Mouse (Mus musculus) lung, embryonic 15.5 days (tissue): ENCODE results near the gene Zfp787. TPM values are rescaled to one million over a fixed set of nuclear protein-coding genes. Genes with fewer than 3 reads are reported as not detected.
"Not testable (repeated sequence)": the region's sequence is repeated elsewhere in the genome, so short reads cannot be mapped to it uniquely, and the experiment has no call there.

Source experiments
- ATAC-seq: fragments of 200-750 bp; cut with Nextera tagmentation; 2 replicates; pipeline ENCODE4 v1.8.0; 2017; ENCODE audit warnings: moderate number of reproducible peaks, borderline replicate concordance; ENCODE audit not compliant: low FRiP score, low TSS enrichment; ENCODE audit errors: extremely low read depth
- H3K27ac ChIP-seq: fragments of 300-500 bp; sonication (generic); 2 replicates; pipeline ENCODE4 v1.5.1; 2015; ENCODE audit warnings: moderate library complexity, mild to moderate bottlenecking, inconsistent platforms
- H3K27me3 ChIP-seq: fragments of 300-500 bp; sonication (generic); 2 replicates; pipeline ENCODE4 v1.6.1; 2015; ENCODE audit warnings: inconsistent platforms
- H3K36me3 ChIP-seq: fragments of 300-500 bp; sonication (generic); 2 replicates; pipeline ENCODE4 v1.6.1; 2015; ENCODE audit warnings: inconsistent platforms
- H3K4me1 ChIP-seq: fragments of 300-500 bp; sonication (generic); 2 replicates; pipeline ENCODE4 v1.6.1; 2015; ENCODE audit warnings: inconsistent platforms
- H3K4me2 ChIP-seq: fragments of 300-500 bp; sonication (generic); 2 replicates; pipeline ENCODE4 v1.6.1; 2015; ENCODE audit warnings: inconsistent platforms, mild to moderate bottlenecking, moderate library complexity
- H3K4me3 ChIP-seq: fragments of 300-500 bp; sonication (generic); 2 replicates; pipeline ENCODE4 v1.5.1; 2015; ENCODE audit warnings: mild to moderate bottlenecking, inconsistent platforms
- H3K9ac ChIP-seq: fragments of 300-500 bp; sonication (generic); 2 replicates; pipeline ENCODE4 v1.6.1; 2015; ENCODE audit warnings: inconsistent platforms
- H3K9me3 ChIP-seq: fragments of 300-500 bp; sonication (generic); 2 replicates; pipeline ENCODE4 v1.6.1; 2016; ENCODE audit warnings: inconsistent platforms
- WGBS: fragments of 180-500 bp; shearing (Covaris S2); methylation state at CpG from one replicate; pipeline ENCODE4 v1.1.7; 2015; 5-methylcytosine and 5-hydroxymethylcytosine counted together
- polyA plus RNA-seq: library from polyadenylated mRNA; unstranded; fragments of >200 nt; fragmentation: Nextera tagmentation; extraction: Ambion mirVana; gene quantifications from 2 replicates; pipeline ENCODE4 v1.2.1, GENCODE M21; 2015

Gene Zfp787
- polyA plus RNA-seq, 1 experiment from 2014 or later = 25.4 TPM

- no peak for ATAC-seq
- 83% methylated on average over 8 of the region's 8 CpGs for WGBS
- no peak overlapping the region for H3K4me2 ChIP-seq
- H3K9ac ChIP-seq = no peak overlapping the region
- H3K36me3 ChIP-seq = peaks cover 8% of the 10 kb centered on the region; the same call in 1 of the 2 replicates
- no peak overlapping the region for H3K4me3 ChIP-seq
- H3K9me3 ChIP-seq = no peaks in the 10 kb centered on the region
- H3K27ac ChIP-seq = no peak overlapping the region
- H3K27me3 ChIP-seq = no peaks in the 10 kb centered on the region
- H3K4me1 ChIP-seq = peaks cover 41% of the 10 kb centered on the region
Measured at GRCm38 (mm10) chr7:6145423-6146188, 10.2 kb downstream of the Zfp787 start.

- H3K27me3 ChIP-seq = no peaks in the 10 kb centered on the region
- H3K27ac ChIP-seq = no peak overlapping the region
- H3K9me3 ChIP-seq = no peaks in the 10 kb centered on the region
- peaks cover 37% of the 10 kb centered on the region for H3K4me1 ChIP-seq
- 83% methylated on average over 2 of the region's 2 CpGs for WGBS
- H3K4me2 ChIP-seq = no peak overlapping the region
- no peak overlapping the region for H3K4me3 ChIP-seq
- no peak for ATAC-seq
- H3K9ac ChIP-seq = no peak overlapping the region
- H3K36me3 ChIP-seq = peaks cover 10% of the 10 kb centered on the region; the same call in 1 of the 2 replicates
Measured at GRCm38 (mm10) chr7:6143991-6144531, 11.7 kb downstream of the Zfp787 start.

GRCm38 (mm10) chr7:6139295-6139694 lies 16.5 kb downstream of the Zfp787 start:
- Histone ChIP-seq H3K9ac (no peak overlapping the region), H3K27me3 (no peaks in the 10 kb centered on the region), H3K27ac (no peak overlapping the region), H3K4me3 (no peak overlapping the region), H3K4me2 (no peak overlapping the region), H3K9me3 (no peaks in the 10 kb centered on the region), H3K36me3 (peaks cover 28% of the 10 kb centered on the region), H3K4me1 (no peaks in the 10 kb centered on the region)
- no peak for ATAC-seq
- WGBS = 58% methylated on average over 3 of the region's 3 CpGs

- H3K4me2 ChIP-seq = no peak overlapping the region
- no peaks in the 10 kb centered on the region for H3K9me3 ChIP-seq
- H3K4me3 ChIP-seq = no peak overlapping the region
- peaks cover 49% of the 10 kb centered on the region for H3K36me3 ChIP-seq
- no peak overlapping the region for H3K27ac ChIP-seq
- ATAC-seq = no peak
- no peak overlapping the region for H3K9ac ChIP-seq
- H3K27me3 ChIP-seq = no peaks in the 10 kb centered on the region
- H3K4me1 ChIP-seq = no peaks in the 10 kb centered on the region
Measured at GRCm38 (mm10) chr7:6136497-6136896, 19.3 kb downstream of the Zfp787 start.

- WGBS = 88% methylated on average over 30 of the region's 30 CpGs
- peaks cover 52% of the 10 kb centered on the region for H3K36me3 ChIP-seq
Measured at GRCm38 (mm10) chr7:6132646-6133045, 23.2 kb downstream of the Zfp787 start.

GRCm38 (mm10) chr7:6130346-6130745 lies 25.5 kb downstream of the Zfp787 start:
- Histone ChIP-seq H3K4me1 (no peaks in the 10 kb centered on the region), H3K4me3 (no peak overlapping the region), H3K27ac (no peak overlapping the region), H3K27me3 (no peaks in the 10 kb centered on the region), H3K9ac (no peak overlapping the region), H3K9me3 (no peaks in the 10 kb centered on the region), H3K36me3 (peaks cover 44% of the 10 kb centered on the region), H3K4me2 (no peak overlapping the region)
- 39% methylated on average over 4 of the region's 4 CpGs for WGBS
- no peak for ATAC-seq

More at GRCm38 (mm10) chr7:6132646-6133045, 23.2 kb downstream of the Zfp787 start:
- H3K9ac ChIP-seq = no peak overlapping the region
- H3K4me3 ChIP-seq = no peak overlapping the region
- H3K9me3 ChIP-seq = no peaks in the 10 kb centered on the region
- H3K27ac ChIP-seq = no peak overlapping the region
- no peaks in the 10 kb centered on the region for H3K27me3 ChIP-seq
- no peaks in the 10 kb centered on the region for H3K4me1 ChIP-seq
- H3K4me2 ChIP-seq = no peak overlapping the region
- ATAC-seq = no peak

- ATAC-seq = peak; percentile 58; the same call in 1 of the 2 replicates
- Histone ChIP-seq H3K9me3 (no peaks in the 10 kb centered on the region), H3K27ac (no peak overlapping the region), H3K36me3 (peaks cover 11% of the 10 kb centered on the region), H3K4me1 (no peaks in the 10 kb centered on the region), H3K4me2 (no peak overlapping the region), H3K27me3 (no peaks in the 10 kb centered on the region), H3K9ac (no peak overlapping the region), H3K4me3 (no peak overlapping the region)
- WGBS = 34% methylated on average over 7 of the region's 7 CpGs
Measured at GRCm38 (mm10) chr7:6126690-6127448, 28.9 kb downstream of the Zfp787 start.

- not testable (repeated sequence) for H3K4me1 ChIP-seq, H3K4me3 ChIP-seq, H3K9me3 ChIP-seq, H3K27ac ChIP-seq, H3K27me3 ChIP-seq, H3K4me2 ChIP-seq, ATAC-seq, H3K9ac ChIP-seq, H3K36me3 ChIP-seq
- WGBS = 56% methylated on average over 1 of the region's 1 CpGs
Measured at GRCm38 (mm10) chr7:6121128-6121527, 34.7 kb downstream of the Zfp787 start.

GRCm38 (mm10) chr7:6120104-6120503 lies 35.7 kb downstream of the Zfp787 start:
- 80% methylated on average over 2 of the region's 2 CpGs for WGBS
- not testable (repeated sequence) for H3K9ac ChIP-seq

GRCm38 (mm10) chr7:6119501-6119900 lies 36.3 kb downstream of the Zfp787 start:
- no peaks in the 10 kb centered on the region for H3K9me3 ChIP-seq
- no peak overlapping the region for H3K9ac ChIP-seq
- H3K27ac ChIP-seq = no peak overlapping the region
- H3K4me1 ChIP-seq = no peaks in the 10 kb centered on the region
- 73% methylated on average over 3 of the region's 3 CpGs for WGBS
- H3K4me3 ChIP-seq = no peak overlapping the region
- ATAC-seq = no peak
- H3K36me3 ChIP-seq = no peaks in the 10 kb centered on the region
- H3K4me2 ChIP-seq = no peak overlapping the region
- H3K27me3 ChIP-seq = no peaks in the 10 kb centered on the region

More at GRCm38 (mm10) chr7:6120104-6120503, 35.7 kb downstream of the Zfp787 start:
- ATAC-seq, H3K4me2 ChIP-seq, H3K36me3 ChIP-seq, H3K9me3 ChIP-seq, H3K4me3 ChIP-seq, H3K27me3 ChIP-seq, H3K4me1 ChIP-seq, H3K27ac ChIP-seq: not testable (repeated sequence)
